ENCODE assay signal across 18 mouse cellular contexts in the genomic region with DNA sequence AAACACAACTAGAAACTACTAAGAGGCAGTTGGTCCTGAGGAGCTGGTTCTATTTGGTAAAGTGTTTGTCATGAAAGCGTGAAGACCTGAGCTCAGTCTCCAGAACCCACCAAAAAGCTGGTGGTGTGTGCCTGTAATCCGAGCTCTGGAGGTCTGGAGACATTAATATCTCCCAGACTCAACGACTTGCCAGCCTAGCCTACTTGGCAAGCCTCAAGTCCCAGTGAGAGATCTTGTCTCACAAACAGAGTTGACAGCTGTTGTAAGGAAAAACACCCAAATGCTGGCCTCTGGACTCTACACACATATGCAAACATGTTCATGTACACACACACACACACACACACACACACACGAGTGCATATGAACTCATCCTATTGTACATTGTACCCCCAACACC. TPM values are rescaled to one million over a fixed set of nuclear protein-coding genes. Genes with fewer than 3 reads are reported as not detected.
DNase-seq lines count a peak whose midpoint lies in the region.
"Had no signal": no experiment of that assay in that cellular context is flagged by ENCODE, and none has a peak within 500 bp of the region (broad histone marks: within the 10 kb centered on the region; RNA-seq: fewer than 3 reads in every experiment).

No protein-coding gene starts in this region.

- H3K36me3 ChIP-seq in heart, embryonic 10.5 days: no peaks in the 10 kb centered on the region
- H3K36me3 ChIP-seq: embryonic facial prominence, embryonic 10.5 days; embryonic facial prominence, embryonic 12.5 days; forebrain, embryonic 15.5 days had no signal

- no peaks in the 10 kb centered on the region for H3K4me1 ChIP-seq in heart, embryonic 10.5 days
- H3K4me1 ChIP-seq: embryonic facial prominence, embryonic 10.5 days; embryonic facial prominence, embryonic 12.5 days; forebrain, embryonic 13.5 days; forebrain, embryonic 15.5 days had no signal

- no peak overlapping the region for H3K4me3 ChIP-seq in heart, embryonic 10.5 days
- H3K4me3 ChIP-seq: embryonic facial prominence, embryonic 10.5 days; embryonic facial prominence, embryonic 12.5 days; forebrain, embryonic 13.5 days; forebrain, embryonic 15.5 days had no signal

- H3K27me3 ChIP-seq in heart, embryonic 10.5 days (ENCODE audit: insufficient read depth, poor library complexity, severe bottlenecking): no peaks in the 10 kb centered on the region
- H3K27me3 ChIP-seq: embryonic facial prominence, embryonic 12.5 days; forebrain, embryonic 13.5 days; forebrain, embryonic 15.5 days had no signal

- WGBS in heart, embryonic 10.5 days: 60% methylated on average over 4 of the region's 4 CpGs

- peak; percentile 34 for DNase-seq in gastrocnemius, adult 18-20 months (ENCODE audit: low spot score)
- DNase-seq in gastrocnemius, postnatal 4 days (ENCODE audit: low spot score in 2 of 2): no peak
- DNase-seq in heart, adult 11 months: peak; percentile 74
- DNase-seq in heart, embryonic 10.5 days (ENCODE audit: low spot score): no peak
- peak; percentile 63 for DNase-seq in adipocyte (ENCODE audit: low spot score)
- DNase-seq in urinary bladder, adult 18-20 months (ENCODE audit: low spot score in 2 of 2): no peak
- DNase-seq: adrenal gland, adult 8-10 months; adrenal gland, postnatal 36 days; cerebellum, adult 11-12 months; cerebellum, adult 2 months; cerebellum, adult 9-10 months; cerebellum, postnatal 10 days; cerebellum, postnatal 25 days; forebrain, postnatal 0 days had no signal

- no peak overlapping the region for H3K27ac ChIP-seq in heart, embryonic 10.5 days
- H3K27ac ChIP-seq: embryonic facial prominence, embryonic 10.5 days; embryonic facial prominence, embryonic 12.5 days; forebrain, embryonic 13.5 days; forebrain, embryonic 15.5 days had no signal

- no peaks in the 10 kb centered on the region for H3K9me3 ChIP-seq in heart, embryonic 10.5 days
- H3K9me3 ChIP-seq: embryonic facial prominence, embryonic 10.5 days; embryonic facial prominence, embryonic 12.5 days; forebrain, embryonic 13.5 days; forebrain, embryonic 15.5 days had no signal

RNA-seq across cellular contexts. Expression of a gene that starts 7.9 kb away (rescaled TPM):
- 10 to 100 TPM; 28.4 to 35.2 TPM for total RNA-seq in gastrocnemius, adult 18-20 months (2021)
- total RNA-seq in gastrocnemius, postnatal 4 days (2021): 10 to 100 TPM; 16.3 to 28.9 TPM
- 3.7 and 4.7 TPM in 2 replicates for polyA plus RNA-seq in heart, embryonic 10.5 days (2016; fragmentation: Nextera tagmentation; extraction: Ambion mirVana)

Comparison
In these comparisons a context has a peak if more than half of its experiments do, and no peak if none do; other contexts are left out.
1. DNase-seq: peak in gastrocnemius, adult 18-20 months (single experiment), heart, adult 11 months (single experiment) and adipocyte (single experiment); none in gastrocnemius, postnatal 4 days (0 of 2), heart, embryonic 10.5 days (single experiment) and urinary bladder, adult 18-20 months (0 of 2).